Mouse (Mus musculus) brain, embryonic 14.5 days (tissue): ENCODE measurements around the gene Gcgr. TPM values are rescaled to one million over a fixed set of nuclear protein-coding genes. Genes with fewer than 3 reads are reported as not detected.
"Not testable (repeated sequence)": the region's sequence is repeated elsewhere in the genome, so short reads cannot be mapped to it uniquely, and the experiment has no call there.

Source experiments
- DNase-seq: peaks from one replicate; pipeline ENCODE4 v3.0.0-alpha.2; 2011; ENCODE audit warnings: low read depth
- CTCF ChIP-seq: fragments of 200-500 bp; IDR thresholded peaks from 2 replicates; pipeline ENCODE4 v1.5.1; 2012; ENCODE audit warnings: inconsistent platforms, mild to moderate bottlenecking, moderate library complexity, borderline replicate concordance; ENCODE audit not compliant: insufficient read depth, insufficient read length; ENCODE audit errors: extremely low read depth
- POLR2A ChIP-seq: fragments of 200-500 bp; IDR thresholded peaks from 2 replicates; pipeline ENCODE4 v1.6.1; 2012; ENCODE audit warnings: mild to moderate bottlenecking, inconsistent platforms, borderline replicate concordance; ENCODE audit not compliant: poor library complexity, insufficient read depth, insufficient read length, severe bottlenecking; ENCODE audit errors: extremely low read depth
- polyA plus RNA-seq: library from polyadenylated mRNA; depleted of rRNA; stranded (reverse); fragments of >200 nt; gene quantifications from 2 replicates; pipeline ENCODE4 v1.2.3, GENCODE M21; 2012

The Gcgr gene
- polyA plus RNA-seq, 1 experiment, result 0.36 TPM

- no peak for DNase-seq
- TF ChIP-seq CTCF, result no peak
- TF ChIP-seq POLR2A, result no peak
Observed at GRCm38 (mm10) chr11:120552736-120553135, 22.2 kb downstream of the Gcgr start.

GRCm38 (mm10) chr11:120554834-120555233 lies 24.3 kb downstream of the Gcgr start:
- no peak for TF ChIP-seq CTCF
- TF ChIP-seq POLR2A, result no peak
- DNase-seq, result no peak

DNA sequence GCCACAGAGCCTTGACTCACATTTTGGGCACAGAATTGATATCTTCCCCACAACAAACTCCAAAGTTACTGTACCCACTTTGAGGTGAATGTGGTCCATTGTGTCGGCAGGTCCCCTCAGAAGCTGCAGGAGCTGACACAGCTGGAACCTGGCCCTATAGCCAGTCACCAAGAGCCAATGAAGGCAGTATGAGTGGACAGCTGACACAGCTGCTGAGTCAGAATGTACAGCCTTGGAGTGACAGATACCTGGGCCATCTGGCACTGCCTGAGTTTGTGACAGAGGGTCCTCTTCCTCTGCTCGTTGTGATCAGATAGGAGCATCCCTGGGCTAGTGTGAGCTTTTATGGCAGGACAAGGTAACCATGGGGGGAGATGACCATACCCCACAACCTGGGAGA lies 24.8 kb downstream of the Gcgr start:
- TF ChIP-seq POLR2A (no peak), CTCF (no peak)
- DNase-seq, result no peak

DNA sequence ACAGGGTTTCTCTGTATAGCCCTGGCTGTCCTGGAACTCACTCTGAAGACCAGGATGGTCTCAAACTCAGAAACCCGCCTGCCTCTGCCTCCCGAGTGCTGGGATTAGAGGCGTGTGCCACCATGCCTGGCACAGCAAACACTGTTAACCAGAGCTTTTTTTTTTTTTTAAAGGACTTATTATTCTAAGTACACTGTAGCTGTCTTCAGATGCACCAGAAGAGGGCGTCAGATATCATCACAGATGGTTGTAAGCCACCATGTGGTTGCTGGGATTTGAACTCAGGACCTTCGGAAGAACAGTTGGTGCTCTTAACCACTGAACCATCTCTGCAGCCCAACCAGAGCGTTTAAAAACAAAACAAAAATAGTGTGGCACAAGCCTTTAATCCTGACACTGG lies 28.3 kb downstream of the Gcgr start:
- not testable (repeated sequence) for DNase-seq

DNA sequence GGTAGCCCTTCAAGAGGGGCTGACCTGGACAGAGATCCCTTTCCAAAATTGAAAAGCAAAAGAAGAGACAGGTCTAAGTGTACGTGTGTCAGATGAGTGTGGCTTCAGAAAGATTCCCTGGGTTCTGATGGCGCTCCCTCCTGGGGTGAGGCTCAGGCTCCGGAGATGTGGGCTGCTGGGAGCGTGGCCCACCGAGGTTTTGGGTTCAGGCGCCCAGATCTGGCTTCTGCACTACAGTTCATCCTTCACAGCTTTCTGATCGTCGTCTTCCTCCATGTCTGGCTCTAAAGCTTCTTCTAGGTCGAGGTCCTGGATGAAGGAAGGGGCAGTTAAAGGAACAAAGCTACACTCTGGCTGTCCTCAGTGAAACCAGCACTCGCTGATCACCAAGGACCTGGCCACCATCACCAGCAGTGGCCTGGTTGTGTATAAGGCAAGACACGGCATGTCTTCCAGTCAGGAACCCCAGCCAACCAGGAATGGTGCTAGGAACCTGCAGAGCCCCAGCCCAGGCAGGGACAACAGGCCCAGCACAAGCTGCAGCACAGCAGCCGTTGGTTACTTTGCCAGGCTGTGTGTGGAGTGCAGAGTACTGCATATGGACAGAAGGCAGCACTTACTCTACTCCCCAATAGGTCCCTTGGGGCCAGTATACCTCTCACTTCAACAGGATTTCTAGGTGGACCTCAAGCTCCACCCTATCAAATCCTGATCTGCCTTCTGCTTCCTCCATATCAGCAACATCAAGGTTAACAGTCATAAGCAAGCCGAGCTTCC lies 30.6 kb downstream of the Gcgr start:
- DNase-seq, result no peak
- TF ChIP-seq POLR2A (no peak), CTCF (no peak)

DNA sequence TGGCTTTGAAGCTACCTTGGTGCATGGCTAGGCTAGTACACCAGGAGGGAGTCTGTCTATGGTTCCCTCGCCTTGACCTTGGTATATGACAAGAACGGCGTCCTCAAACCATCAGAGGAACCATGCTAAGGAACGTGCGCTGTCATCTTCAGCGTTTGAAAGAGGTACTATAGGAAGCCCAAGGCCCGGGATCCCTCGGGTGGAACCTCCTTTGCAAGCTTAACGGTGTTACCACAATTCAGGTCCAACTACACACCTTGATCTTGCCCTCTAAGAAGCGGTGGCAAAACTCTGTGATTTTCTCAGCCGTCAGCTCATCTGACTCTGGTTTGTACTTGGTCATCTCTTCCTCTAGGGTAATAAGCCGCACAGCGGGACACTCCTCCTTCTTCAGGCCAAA lies 32.5 kb downstream of the Gcgr start:
- no peak for DNase-seq
- TF ChIP-seq CTCF (no peak), POLR2A (no peak)

DNA sequence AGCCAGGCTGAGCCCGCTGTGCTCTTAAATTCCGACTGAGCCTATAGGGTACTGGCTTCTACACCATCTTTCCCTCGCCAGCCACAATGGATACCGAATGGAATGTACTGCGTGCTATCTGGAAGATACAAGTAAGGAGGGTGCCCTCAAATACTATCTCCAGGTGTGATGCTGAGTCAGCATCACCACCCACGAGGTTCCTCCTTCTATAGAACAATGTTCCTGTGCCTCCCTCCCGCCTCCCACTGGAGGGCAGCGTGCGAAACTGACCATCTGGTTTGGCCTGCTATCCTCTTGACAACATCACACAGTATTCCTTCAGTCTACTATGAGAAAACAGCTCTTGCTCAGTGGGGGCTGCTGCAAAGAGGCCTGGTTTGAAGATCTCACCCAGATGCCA lies 34.6 kb downstream of the Gcgr start:
- DNase-seq, result no peak
- TF ChIP-seq CTCF (no peak), POLR2A (no peak)

DNA sequence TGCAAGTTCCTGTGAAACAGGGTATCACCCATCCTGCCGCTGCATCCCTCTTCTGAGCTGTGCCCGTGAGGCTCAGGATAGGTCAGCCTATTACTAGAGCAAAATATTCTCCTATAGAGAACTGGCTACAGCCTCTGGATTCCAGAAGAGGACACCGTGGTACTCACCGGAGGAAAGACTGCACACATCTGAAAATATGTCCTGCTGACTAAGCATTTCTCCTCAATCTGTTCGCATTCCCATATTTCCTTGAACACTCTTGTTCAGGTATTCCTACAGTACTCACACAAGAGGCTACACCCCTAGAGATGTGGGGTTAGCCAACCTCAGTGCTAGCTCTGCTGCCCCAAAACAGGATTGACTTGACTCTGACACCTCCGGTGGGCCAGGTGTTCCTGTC lies 37.8 kb downstream of the Gcgr start:
- TF ChIP-seq CTCF, result no peak
- TF ChIP-seq POLR2A, result no peak
- no peak for DNase-seq

GRCm38 (mm10) chr11:120571122-120571521 lies 40.6 kb downstream of the Gcgr start:
- TF ChIP-seq POLR2A, result no peak
- no peak for TF ChIP-seq CTCF
- no peak for DNase-seq

- DNase-seq, result peak; percentile 19
- no peak for TF ChIP-seq POLR2A
- no peak for TF ChIP-seq CTCF
Observed at GRCm38 (mm10) chr11:120571754-120572416, 41.4 kb downstream of the Gcgr start.

DNA sequence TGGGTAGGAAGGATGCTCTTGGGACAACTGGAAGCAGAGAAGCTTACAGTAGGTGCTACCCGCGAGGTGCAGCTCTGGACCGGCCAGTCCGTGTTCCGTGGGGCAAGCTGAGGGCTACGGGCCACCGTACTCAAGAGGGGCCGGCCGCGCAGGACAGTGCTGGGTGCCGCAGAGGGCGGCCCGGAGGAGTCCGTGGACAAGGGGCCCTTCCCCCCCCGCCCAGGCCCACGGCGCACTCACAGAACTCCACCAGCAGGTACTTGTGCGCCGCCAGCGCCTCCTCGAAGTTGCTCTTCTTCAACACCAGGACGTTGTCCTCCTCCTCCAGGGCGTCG lies 41.9 kb downstream of the Gcgr start:
- no peak for TF ChIP-seq POLR2A
- TF ChIP-seq CTCF, result no peak
- no peak for DNase-seq
